Mouse (Mus musculus): Measurements from ENCODE around the gene Hist1h3g. TPM values are rescaled to one million over a fixed set of nuclear protein-coding genes. Genes with fewer than 3 reads are reported as not detected.
"Not testable (repeated sequence)": the region's sequence is repeated elsewhere in the genome, so short reads cannot be mapped to it uniquely, and the experiment has no call there.

Hist1h3g gene
- total RNA-seq, 1 experiment from 2014 or later = not detected

DNA sequence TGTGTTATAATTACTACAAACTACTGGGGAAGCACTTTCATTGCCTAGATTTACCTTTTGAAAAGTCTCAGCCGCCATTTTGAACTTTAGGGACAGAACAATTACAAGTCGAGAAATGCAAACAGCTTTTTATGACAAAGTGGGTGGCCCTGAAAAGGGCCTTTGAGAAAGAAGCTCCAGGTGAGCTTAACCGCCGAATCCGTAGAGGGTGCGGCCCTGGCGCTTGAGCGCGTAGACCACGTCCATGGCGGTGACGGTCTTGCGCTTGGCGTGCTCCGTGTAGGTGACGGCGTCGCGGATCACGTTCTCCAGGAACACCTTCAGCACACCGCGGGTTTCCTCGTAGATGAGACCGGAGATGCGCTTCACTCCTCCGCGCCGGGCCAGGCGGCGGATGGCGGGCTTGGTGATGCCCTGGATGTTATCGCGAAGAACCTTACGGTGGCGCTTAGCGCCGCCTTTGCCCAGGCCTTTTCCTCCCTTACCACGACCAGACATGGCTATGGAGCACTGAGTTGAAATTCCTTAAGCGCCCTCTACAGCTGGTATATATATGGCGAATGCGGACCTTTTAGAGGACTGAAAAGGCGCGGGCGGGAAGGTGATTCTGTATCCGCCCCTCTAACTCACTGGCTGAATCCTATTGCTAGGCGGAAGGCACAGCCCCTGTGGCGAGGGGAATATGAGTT lies 16.1 kb downstream of the Hist1h3g start, which contains the start of gene Hist1h4f:
Hist1h4f (minus strand) TSS at position 503 of the 689 bp plus-strand sequence.
- peak; percentile 70 for ATAC-seq (ENCODE audit: extremely low read depth, insufficient number of reproducible peaks, low FRiP score, poor library complexity, severe bottlenecking)

DNA sequence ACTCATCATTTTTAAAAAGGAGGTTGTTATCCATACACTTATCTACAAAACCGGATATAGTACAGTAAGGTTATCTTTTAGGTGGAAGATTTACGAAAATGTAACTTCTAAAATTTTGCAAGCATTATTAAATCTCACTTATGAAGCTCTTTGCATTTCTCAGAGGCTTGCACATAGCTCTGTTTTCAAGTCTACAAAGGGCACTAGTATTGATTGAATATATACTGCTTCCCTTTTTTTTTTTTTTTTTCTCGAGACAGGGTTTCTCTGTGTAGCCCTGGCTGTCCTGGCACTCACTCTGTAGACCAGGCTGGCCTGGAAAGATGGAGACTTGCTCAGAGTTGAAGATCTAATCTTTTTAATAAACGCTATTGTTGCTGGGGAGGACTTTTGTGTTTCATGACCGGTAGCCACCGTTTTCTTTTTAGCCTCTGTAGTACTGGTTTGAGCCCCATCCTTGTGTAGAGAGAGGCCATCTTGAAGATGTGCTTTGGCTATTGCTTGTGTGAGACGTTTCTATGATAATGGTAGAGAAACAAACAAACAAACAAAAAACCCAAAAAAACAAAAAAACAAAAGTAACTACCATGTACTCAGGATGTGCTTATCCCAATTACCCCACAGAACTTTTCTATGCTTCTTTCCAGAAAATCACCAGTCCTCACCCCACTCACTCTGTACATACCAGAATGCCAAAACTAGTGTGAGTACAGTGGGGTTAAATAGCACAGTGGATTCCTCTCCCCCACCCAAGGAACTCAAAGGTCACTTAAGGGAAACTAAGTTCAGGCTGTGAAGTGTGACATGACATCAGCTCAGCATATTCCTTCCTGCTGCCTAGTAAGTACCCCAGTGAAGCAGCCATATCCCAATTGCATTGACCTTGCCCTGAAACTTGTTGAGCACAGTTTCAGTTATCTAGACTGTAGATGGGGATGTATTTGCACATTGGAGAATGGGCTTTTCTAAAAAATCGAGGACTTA lies 17.0 kb downstream of the Hist1h3g start:
- no peak for ATAC-seq (ENCODE audit: extremely low read depth, insufficient number of reproducible peaks, low FRiP score, poor library complexity, severe bottlenecking)

DNA sequence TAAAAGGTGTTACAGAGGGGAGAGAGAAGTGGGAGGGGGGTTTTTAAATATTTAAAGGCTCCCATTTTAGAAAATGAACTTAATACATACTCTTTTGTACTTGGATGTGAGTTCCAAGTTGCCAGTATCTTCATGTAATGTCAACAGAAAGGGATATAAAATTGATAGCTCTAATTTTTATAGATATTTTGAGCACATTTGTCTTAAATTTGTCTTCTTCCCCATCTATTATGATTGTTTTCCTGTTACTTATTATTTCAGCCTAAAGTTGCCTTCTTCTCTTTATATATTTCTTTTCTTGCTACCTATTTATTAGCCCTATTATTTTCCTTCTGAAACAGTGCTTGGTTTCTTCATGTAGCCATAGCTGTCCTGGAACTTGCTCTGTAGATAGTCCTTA lies 17.7 kb downstream of the Hist1h3g start, which contains the start of gene Hist1h1d:
Hist1h1d (plus strand) TSS at position 301 of the 400 bp plus-strand sequence.
- no peak for ATAC-seq (ENCODE audit: extremely low read depth, insufficient number of reproducible peaks, low FRiP score, poor library complexity, severe bottlenecking)

DNA sequence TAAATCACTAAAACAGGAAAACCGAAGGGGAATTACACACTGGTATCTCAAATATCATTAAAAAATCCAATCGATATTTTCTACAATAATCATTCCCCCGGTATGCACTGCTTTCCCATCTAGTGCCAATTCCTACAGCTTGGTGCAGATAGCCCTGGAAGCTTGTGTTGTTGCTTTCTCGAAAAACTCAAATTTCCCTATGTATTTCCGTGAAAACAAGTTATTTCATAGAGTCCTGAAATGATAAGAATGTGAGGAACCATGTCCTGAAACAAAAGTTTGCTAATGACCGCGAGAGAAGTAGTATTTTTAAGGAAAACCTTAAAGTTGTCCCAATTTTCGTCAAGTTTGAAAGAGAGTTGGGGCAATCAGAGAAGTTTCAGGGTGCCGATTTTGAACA lies 19.2 kb downstream of the Hist1h3g start:
- no peak for ATAC-seq (ENCODE audit: extremely low read depth, insufficient number of reproducible peaks, low FRiP score, poor library complexity, severe bottlenecking)

DNA sequence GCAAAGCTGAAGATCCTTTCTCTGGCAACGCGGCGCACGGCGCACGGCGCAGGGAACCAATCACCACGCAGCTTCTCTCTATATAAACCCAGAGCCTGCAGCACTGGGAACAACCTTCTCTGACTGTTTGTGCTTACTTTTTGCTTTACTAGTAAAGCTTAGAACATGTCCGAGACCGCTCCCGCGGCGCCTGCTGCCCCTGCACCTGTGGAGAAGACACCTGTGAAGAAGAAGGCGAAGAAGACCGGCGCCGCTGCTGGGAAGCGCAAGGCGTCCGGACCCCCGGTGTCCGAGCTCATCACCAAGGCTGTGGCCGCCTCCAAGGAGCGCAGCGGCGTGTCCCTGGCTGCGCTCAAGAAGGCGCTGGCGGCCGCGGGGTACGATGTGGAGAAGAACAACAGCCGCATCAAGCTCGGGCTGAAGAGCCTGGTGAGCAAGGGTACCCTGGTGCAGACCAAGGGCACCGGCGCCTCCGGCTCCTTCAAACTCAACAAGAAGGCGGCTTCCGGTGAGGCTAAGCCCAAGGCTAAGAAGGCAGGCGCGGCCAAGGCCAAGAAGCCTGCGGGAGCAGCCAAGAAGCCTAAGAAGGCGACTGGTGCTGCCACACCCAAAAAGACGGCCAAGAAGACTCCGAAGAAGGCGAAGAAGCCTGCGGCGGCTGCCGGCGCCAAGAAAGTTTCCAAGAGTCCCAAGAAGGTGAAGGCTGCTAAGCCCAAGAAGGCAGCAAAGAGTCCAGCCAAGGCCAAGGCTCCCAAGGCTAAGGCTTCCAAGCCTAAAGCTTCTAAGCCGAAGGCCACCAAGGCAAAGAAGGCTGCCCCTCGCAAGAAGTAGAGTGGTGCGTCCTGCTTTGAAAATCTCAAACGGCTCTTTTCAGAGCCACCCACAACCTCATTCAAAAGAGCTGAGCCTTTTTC lies 20.0 kb downstream of the Hist1h3g start:
- peak; percentile 72 for ATAC-seq (ENCODE audit: extremely low read depth, insufficient number of reproducible peaks, low FRiP score, poor library complexity, severe bottlenecking)

DNA sequence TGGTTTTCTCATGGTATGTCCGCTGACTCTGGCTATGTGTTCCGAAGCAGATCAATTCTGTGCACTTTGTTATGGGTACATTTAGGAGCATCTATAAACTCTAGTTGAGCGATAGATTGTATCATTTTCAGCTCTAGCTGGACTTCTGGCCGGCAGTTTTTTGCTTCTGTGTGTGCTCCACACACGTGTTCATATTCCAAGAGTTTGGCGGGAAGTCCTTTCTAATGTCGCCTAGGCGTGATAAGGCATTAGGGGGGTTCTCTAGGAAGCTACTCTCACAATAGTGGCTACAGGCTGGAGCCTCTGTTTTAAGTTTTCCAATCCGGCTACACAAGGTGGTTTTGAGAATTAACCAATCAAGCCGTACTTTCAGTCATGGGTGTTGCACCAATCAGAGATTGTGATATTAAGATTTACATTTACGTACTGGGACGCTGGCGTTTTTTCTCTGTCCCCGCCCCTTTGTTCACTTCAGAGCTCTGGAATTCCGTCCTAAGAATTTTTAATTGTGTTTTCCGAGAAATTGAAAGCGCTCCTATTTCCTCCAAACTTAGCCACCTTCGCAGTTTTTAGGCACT lies 20.7 kb downstream of the Hist1h3g start:
- peak; percentile 58; the same call in 1 of the 2 replicates for ATAC-seq (ENCODE audit: extremely low read depth, insufficient number of reproducible peaks, low FRiP score, poor library complexity, severe bottlenecking)

DNA sequence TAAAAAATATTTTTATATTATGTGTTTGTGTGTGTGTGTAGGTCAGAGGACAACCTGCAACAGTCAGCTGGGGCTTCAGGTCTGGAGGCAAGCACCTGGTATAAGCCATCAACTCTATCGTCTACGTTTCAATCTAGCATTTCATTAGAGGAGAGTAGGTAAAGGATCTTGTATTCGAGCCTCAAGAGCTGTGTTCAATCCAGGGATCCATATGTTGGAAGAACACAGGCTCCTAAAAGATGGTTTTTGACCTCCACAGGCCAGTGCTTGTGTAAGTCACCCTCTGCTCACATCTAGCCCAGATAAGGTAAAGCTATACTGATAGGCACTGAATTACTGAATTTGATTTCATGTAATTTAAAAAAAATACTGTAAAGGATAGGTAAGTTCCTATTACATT lies 21.7 kb downstream of the Hist1h3g start:
- no peak for ATAC-seq (ENCODE audit: extremely low read depth, insufficient number of reproducible peaks, low FRiP score, poor library complexity, severe bottlenecking)

DNA sequence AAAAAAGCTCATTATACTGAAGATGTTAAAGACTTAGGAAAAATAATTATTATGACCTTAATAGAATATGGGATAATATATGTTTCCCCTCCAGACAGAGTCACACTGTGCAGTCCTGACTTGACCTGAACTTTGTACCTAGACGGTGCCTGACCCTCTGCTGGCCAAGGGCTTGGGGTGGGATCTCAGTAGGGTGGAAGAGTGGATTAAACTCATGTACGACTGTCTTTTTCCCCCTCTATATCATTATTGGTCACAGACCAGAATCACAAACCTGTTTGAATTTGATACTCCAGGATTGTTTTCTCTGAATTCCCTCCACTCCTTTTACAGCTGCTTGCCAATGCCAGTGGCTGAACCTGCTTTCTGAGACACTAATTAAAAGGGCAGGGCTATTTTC lies 25.5 kb downstream of the Hist1h3g start:
- ATAC-seq (ENCODE audit: extremely low read depth, insufficient number of reproducible peaks, low FRiP score, poor library complexity, severe bottlenecking) = not testable (repeated sequence)

DNA sequence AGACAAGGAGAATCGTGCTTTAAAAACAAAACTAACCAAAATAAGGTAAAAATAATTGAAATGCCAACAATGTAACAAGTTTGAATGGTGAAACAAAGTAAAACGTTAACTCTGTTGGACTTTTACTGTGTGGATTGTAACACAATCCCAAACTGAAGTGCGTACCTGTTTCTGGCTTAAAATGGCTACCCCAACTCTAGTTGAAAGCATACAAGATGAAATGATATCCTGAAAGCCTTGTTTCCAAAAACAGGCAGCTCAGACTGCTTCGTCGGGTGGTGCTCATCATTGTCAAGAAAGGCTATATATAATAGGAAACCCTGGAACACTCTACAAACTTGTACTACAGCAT lies 26.3 kb downstream of the Hist1h3g start:
- not testable (repeated sequence) for ATAC-seq (ENCODE audit: extremely low read depth, insufficient number of reproducible peaks, low FRiP score, poor library complexity, severe bottlenecking)

DNA sequence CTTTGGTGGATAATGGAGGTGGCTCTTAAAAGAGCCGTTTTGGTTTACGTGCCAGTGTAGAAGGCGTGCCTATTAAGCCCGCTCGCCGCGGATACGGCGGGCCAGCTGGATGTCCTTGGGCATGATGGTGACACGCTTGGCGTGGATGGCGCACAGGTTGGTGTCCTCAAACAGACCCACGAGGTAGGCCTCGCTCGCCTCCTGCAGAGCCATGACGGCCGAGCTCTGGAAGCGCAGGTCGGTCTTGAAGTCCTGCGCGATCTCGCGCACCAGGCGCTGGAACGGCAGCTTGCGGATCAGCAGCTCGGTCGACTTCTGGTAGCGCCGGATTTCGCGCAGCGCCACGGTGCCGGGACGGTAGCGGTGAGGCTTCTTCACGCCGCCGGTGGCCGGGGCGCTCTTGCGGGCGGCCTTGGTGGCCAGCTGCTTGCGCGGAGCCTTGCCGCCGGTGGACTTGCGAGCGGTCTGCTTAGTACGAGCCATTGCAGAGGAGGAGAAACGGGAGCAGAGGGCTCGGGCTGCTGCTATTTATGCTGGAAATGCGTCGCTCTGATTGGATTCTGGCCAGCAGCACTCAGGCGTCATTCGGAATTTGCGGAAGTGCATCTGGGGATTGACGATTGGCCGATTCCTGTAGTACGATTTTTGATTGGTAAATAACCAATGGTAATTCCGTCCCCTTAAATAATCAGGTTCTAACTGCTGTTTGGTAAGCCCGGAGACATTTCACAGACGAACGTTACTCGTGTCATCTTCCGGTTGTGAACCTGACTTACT lies 26.8 kb downstream of the Hist1h3g start, which contains the start of gene Hist1h3e:
Hist1h3e (minus strand) TSS at position 487 of the 777 bp plus-strand sequence.
- peak; percentile 94 for ATAC-seq (ENCODE audit: extremely low read depth, insufficient number of reproducible peaks, low FRiP score, poor library complexity, severe bottlenecking)

DNA sequence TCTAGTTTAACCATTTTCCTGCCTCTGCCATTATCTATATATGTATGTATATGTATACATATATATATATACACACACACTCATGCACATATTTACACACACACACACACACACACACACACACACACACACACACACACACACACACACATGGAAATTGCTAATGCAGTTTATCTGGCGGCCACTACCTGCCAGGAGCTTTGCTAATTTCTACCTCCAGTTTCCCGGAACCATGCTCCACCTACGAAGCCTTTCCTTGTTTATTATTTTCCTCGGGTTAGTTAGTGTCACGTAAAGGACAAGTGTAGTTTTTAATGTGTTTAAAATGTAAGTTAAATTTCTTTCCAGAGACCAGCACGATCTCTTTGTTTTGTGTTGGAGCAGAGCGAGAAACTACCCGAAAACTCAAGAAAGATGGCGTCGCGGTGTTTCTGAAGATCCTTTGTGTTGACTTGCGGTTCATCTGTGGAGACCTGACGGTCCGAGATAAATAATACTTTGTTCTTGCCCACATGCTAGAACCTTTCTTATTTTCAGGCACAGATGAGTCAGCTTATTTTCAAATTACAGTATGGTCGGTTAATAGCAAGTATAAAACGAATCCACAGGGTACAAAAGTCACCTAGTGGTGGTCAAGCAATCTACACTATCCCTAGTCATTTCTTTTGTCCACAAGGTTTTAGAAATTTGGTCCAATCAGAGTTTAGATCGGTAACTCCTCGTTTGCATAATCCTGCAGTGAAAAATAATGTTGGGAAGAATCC lies 27.7 kb downstream of the Hist1h3g start:
- peak; percentile 45; the same call in 1 of the 2 replicates for ATAC-seq (ENCODE audit: extremely low read depth, insufficient number of reproducible peaks, low FRiP score, poor library complexity, severe bottlenecking)

DNA sequence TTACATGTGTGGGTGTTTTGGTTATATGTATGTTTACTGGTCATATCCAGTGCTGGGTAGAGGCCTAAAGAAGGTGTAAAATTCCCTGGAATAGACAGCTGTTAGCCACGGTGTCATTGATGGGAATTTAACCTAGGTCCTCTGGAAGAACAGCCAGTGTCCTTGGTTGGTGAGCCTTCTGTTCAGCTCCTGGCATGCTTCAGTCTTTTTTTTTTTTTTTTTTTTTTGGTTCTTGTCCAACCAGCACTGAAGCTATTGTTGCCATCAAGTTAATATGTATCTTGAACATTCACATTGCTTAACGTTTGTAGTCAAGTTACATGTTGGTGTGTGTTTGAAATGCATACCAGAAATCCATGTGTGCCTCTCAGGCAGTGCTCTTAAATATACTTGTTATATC lies 29.3 kb downstream of the Hist1h3g start:
- ATAC-seq (ENCODE audit: extremely low read depth, insufficient number of reproducible peaks, low FRiP score, poor library complexity, severe bottlenecking) = no peak

DNA sequence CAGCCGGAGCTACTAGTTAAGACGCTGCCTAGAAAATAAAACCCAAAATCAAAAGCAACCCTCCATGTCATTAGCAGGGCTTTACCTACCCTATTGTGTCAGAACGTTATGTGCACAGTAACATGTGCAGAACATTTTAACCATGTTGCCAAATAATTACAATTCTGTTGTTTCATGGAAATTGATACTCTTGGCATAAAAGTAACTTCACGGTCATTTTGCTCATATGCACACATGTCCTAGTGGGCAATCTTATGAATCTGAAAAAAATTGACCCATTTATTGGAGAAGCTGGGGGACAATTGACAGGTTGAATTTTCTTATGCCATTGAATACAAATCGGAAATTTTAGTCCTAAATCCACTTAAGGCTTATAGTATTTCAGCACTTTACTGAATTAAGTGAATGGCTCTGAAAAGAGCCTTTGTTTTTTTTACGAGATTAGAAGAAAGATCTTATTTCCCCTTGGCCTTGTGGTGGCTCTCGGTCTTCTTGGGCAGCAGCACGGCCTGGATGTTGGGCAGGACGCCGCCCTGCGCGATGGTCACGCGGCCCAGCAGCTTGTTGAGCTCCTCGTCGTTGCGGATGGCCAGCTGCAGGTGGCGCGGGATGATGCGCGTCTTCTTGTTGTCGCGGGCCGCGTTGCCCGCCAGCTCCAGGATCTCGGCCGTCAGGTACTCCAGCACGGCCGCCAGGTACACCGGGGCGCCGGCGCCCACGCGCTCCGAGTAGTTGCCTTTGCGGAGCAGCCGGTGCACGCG lies 35.2 kb downstream of the Hist1h3g start:
- ATAC-seq (ENCODE audit: extremely low read depth, insufficient number of reproducible peaks, low FRiP score, poor library complexity, severe bottlenecking) = not testable (repeated sequence)

DNA sequence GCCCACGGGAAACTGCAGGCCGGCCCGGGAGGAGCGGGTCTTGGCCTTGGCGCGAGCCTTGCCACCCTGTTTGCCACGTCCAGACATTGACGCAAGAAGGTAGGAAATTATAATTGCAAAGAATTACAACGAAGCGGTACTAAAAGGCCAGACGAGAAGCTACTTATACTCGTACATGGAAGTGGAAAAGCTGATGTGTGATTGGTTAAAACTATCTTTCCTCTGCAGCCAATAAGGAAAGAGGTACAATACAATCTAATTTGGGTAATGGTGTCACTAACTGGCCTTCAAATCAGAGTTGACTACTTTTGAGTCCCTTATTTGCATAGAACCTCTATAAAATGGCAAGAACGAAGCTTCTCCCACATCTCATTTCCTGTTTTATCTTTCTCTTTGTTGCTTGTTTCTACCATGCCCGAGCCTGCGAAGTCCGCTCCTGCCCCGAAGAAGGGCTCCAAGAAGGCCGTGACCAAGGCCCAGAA lies 35.8 kb downstream of the Hist1h3g start, which contains the start of the genes Hist1h2ae and Hist1h2bg:
Hist1h2ae (minus strand) TSS at position 199 of the 482 bp plus-strand sequence.
Hist1h2bg (plus strand) TSS at position 375 of the 482 bp plus-strand sequence.
- peak; percentile 84 for ATAC-seq (ENCODE audit: extremely low read depth, insufficient number of reproducible peaks, low FRiP score, poor library complexity, severe bottlenecking)

DNA sequence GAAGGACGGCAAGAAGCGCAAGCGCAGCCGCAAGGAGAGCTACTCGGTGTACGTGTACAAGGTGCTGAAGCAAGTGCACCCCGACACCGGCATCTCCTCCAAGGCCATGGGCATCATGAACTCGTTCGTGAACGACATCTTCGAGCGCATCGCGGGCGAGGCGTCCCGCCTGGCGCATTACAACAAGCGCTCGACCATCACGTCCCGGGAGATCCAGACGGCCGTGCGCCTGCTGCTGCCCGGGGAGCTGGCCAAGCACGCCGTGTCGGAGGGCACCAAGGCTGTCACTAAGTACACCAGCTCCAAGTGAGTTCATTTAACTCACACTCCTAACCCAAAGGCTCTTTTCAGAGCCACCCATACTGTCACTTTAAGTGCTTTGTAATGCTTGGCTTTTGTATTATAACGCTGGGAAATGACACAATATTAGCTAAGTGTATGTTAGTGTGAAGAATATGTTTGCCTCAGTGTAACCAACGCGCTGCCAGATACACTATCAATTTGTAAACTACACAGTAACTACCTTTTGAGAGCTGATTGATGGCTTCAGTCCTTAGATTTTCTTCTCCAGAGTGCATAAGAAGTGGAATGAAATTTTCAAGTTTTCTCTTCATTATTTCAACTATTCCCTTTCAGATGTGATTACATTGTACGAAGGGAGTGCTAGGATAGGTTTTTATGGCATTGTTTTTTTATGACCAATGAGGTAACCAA lies 36.4 kb downstream of the Hist1h3g start:
- ATAC-seq (ENCODE audit: extremely low read depth, insufficient number of reproducible peaks, low FRiP score, poor library complexity, severe bottlenecking) = not testable (repeated sequence)

Data from neutrophil, adult 5-6 weeks (primary cell).